Mouse (Mus musculus) liver, embryonic 13.5 days (tissue): Measurements from ENCODE around the gene Hif1an. TPM values are rescaled to one million over a fixed set of nuclear protein-coding genes. Genes with fewer than 3 reads are reported as not detected.

Experiments
- ATAC-seq: fragments of 200-750 bp; cut with Nextera tagmentation; 2 replicates; pipeline ENCODE4 v1.8.0; 2017; ENCODE audit warnings: low read depth, mild to moderate bottlenecking, moderate number of reproducible peaks, moderate library complexity
- DNase-seq: peaks from one replicate; pipeline ENCODE4 v3.0.0; 2022
- H3K27ac ChIP-seq: fragments of 300-500 bp; sonication (generic); 2 replicates; pipeline ENCODE4 v1.5.1; 2015; ENCODE audit warnings: moderate library complexity, mild to moderate bottlenecking, inconsistent platforms
- H3K27me3 ChIP-seq: fragments of 300-500 bp; sonication (generic); 2 replicates; pipeline ENCODE4 v1.6.1; 2015; ENCODE audit warnings: mild to moderate bottlenecking, inconsistent platforms
- H3K36me3 ChIP-seq: fragments of 300-500 bp; sonication (generic); 2 replicates; pipeline ENCODE4 v1.6.1; 2015; ENCODE audit warnings: mild to moderate bottlenecking, inconsistent platforms
- H3K4me1 ChIP-seq: fragments of 300-500 bp; sonication (generic); replicated peaks from 2 replicates; pipeline ENCODE4 v1.6.1; 2015; ENCODE audit warnings: inconsistent platforms
- H3K4me2 ChIP-seq: fragments of 300-500 bp; sonication (generic); 2 replicates; pipeline ENCODE4 v1.6.1; 2015; ENCODE audit warnings: inconsistent platforms, mild to moderate bottlenecking, moderate library complexity
- H3K4me3 ChIP-seq: fragments of 300-500 bp; sonication (generic); replicated peaks from 2 replicates; pipeline ENCODE4 v1.5.1; 2015; ENCODE audit warnings: mild to moderate bottlenecking, inconsistent platforms
- H3K9ac ChIP-seq: fragments of 300-500 bp; sonication (generic); 2 replicates; pipeline ENCODE4 v1.6.1; 2015; ENCODE audit warnings: mild to moderate bottlenecking, inconsistent platforms
- H3K9me3 ChIP-seq: fragments of 300-500 bp; sonication (generic); replicated peaks from 2 replicates; pipeline ENCODE4 v1.6.1; 2016; ENCODE audit warnings: inconsistent platforms
- WGBS: fragments of 180-500 bp; shearing (Covaris S2); methylation state at CpG from one replicate; pipeline ENCODE4 v1.1.7; 2015; ENCODE audit not compliant: insufficient replicate concordance; 5-methylcytosine and 5-hydroxymethylcytosine counted together
- polyA plus RNA-seq: library from polyadenylated mRNA; unstranded; fragments of >200 nt; fragmentation: Nextera tagmentation; extraction: Ambion mirVana; gene quantifications from 2 replicates; pipeline ENCODE4 v1.2.1, GENCODE M21; 2015

Hif1an gene
- polyA plus RNA-seq, 1 experiment from 2014 or later: 10.6 TPM

DNA sequence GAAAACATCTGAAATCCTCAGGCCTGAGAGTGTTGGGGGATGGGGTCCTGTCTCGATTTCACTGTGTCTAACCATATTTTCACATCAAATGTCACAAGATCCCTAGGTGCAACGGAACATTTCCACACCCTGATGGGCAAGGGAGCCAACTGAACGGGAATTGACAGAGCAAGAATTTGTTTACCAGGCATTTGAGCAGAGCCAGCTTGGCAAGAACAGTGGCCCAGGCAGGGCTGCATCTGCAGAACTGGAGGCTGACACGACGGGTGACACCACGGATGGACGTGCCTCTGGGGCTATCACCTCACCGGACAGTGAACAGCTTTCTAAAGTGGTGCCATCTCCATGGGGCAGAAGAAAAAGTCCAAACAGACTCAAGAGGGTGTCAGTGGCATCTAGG lies 25.2 kb upstream of the Hif1an start:
- 73% methylated on average over 8 of the region's 8 CpGs for WGBS
- Histone ChIP-seq H3K4me2 (no peak overlapping the region), H3K36me3 (no peaks in the 10 kb centered on the region), H3K27ac (no peak overlapping the region), H3K9ac (no peak overlapping the region), H3K4me3 (no peak overlapping the region), H3K9me3 (peaks cover 4% of the 10 kb centered on the region; the same call in 1 of the 2 replicates), H3K27me3 (no peaks in the 10 kb centered on the region), H3K4me1 (no peaks in the 10 kb centered on the region)
- DNase-seq (no peak), ATAC-seq (no peak)

DNA sequence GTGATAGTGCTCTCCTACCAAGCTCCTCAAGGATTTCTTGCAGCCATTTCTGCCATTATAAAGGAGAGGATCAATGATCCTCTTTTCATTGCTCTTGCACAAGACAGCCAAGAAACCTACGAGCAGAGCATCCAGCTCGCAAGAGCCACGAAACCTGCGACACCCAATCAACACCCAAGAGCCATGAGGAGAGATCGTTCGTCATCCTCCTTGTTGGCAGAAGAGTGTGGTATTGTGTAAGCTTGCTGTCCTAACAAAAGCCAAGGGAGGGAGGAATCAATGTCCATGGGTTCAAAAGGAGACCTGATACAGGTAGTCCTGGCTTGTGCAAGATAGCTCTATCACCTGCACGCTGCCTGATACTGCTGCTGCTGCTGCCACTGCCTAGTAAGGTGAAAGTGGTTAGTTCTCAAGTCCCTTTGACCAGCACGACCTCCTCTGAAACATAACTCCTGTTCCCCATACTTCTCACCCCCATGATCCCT lies 19.9 kb upstream of the Hif1an start:
- Histone ChIP-seq H3K9me3 (peaks cover 4% of the 10 kb centered on the region; the same call in 1 of the 2 replicates), H3K27ac (no peak overlapping the region), H3K27me3 (no peaks in the 10 kb centered on the region), H3K4me2 (no peak overlapping the region), H3K36me3 (0 out of 2 replicates have a peak, but pooled peaks cover under 1% of the 10 kb centered on the region), H3K4me3 (no peak overlapping the region), H3K4me1 (peaks cover 18% of the 10 kb centered on the region), H3K9ac (no peak overlapping the region)
- no peak for ATAC-seq
- DNase-seq: no peak
- WGBS: 79% methylated on average over 8 of the region's 8 CpGs

DNA sequence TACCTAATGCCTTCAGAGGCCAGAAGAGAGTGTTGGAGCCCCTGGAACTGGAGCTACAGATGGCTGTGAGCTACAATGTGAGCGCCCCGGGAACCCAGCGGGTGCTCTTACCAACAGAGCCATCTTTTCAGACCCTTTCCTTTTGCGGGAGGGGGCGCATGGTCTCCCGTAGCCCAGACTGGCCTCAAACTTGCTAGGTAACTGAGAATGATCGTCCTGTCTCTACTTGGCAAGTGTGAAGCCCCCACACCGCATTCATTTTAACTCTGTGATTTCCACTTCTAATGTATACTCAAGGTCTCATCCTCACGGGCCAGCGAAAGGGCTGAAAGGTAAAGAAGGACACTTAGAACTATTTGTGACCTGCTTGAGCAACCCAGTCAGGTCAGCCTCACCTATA lies 18.3 kb upstream of the Hif1an start:
- no peak for DNase-seq
- no peak overlapping the region for H3K9ac ChIP-seq
- WGBS: 66% methylated on average over 10 of the region's 10 CpGs
- H3K4me3 ChIP-seq: 0 out of 2 replicates have a peak overlapping the region, but pooled peaks have one; percentile 65
- H3K9me3 ChIP-seq: peaks cover 4% of the 10 kb centered on the region; the same call in 1 of the 2 replicates
- peak overlapping the region; percentile 88 for H3K4me2 ChIP-seq
- no peak for ATAC-seq
- no peak overlapping the region for H3K27ac ChIP-seq
- peaks cover 17% of the 10 kb centered on the region for H3K36me3 ChIP-seq
- peaks cover 18% of the 10 kb centered on the region for H3K4me1 ChIP-seq
- H3K27me3 ChIP-seq: no peaks in the 10 kb centered on the region

DNA sequence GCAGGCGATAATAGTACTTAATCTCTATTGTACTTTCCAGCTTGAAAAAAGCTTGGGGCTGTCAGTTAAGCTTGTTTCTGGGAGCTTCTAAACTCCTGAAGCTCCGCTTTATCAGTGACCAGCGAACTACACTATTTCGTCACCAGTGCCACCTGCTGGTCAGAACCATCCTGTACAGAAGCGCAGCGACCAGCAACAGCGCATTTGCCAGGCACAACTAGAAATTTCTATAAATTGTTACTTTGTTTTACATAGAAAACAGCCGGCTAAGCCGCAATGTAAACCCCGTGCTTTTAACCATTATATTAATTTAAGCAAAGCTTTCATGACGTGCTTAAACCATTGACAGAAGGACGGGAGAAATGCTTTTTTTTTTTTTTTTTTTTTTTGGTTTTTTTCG lies 17.9 kb upstream of the Hif1an start:
- H3K36me3 ChIP-seq: peaks cover 21% of the 10 kb centered on the region
- H3K4me3 ChIP-seq: peak overlapping the region; percentile 65
- DNase-seq: peak; percentile 61
- H3K4me1 ChIP-seq: peaks cover 18% of the 10 kb centered on the region
- H3K9me3 ChIP-seq: peaks cover 4% of the 10 kb centered on the region; the same call in 1 of the 2 replicates
- peak overlapping the region; percentile 88 for H3K4me2 ChIP-seq
- 1% methylated on average over 13 of the region's 13 CpGs for WGBS
- H3K27me3 ChIP-seq: no peaks in the 10 kb centered on the region
- no peak overlapping the region for H3K9ac ChIP-seq
- no peak overlapping the region for H3K27ac ChIP-seq
- ATAC-seq: 0 out of 2 replicates have a peak, but pooled peaks have one; percentile 53

GRCm38 (mm10) chr19:44545321-44546041 lies 17.2 kb upstream of the Hif1an start, which contains the start of gene Sec31b:
TSS of gene Sec31b (minus strand) at chr19:44545864.
- Histone ChIP-seq H3K36me3 (peaks cover 28% of the 10 kb centered on the region), H3K27me3 (no peaks in the 10 kb centered on the region), H3K4me1 (peaks cover 18% of the 10 kb centered on the region), H3K9me3 (peaks cover 4% of the 10 kb centered on the region; the same call in 1 of the 2 replicates), H3K27ac (no peak within 1 kb of the TSS), H3K4me3 (peak within 1 kb of the TSS; percentile 65), H3K4me2 (peak within 1 kb of the TSS; percentile 88), H3K9ac (peak within 1 kb of the TSS; percentile 69)
- DNase-seq (peak; percentile 28), ATAC-seq (peak; percentile 53)
- under 1% methylated on average over 47 of the region's 47 CpGs for WGBS

DNA sequence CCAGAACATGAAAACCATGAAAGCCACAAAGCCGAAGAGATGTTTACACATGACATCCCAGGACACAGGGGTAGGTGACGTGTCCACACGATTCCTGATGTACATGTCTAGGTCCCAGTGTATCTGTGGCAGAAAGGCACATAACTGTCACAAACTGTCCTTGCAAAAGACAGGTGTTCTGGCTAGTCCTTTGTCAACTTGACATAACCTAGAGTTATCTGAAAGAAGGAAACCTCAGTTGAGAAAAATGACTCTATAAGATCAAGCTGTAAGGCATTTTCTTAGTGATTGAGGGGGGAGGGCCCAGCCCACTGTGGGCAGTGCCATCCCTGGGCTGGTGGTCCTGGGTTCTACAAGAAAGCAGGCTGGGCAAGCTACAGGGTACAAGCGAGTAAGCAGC lies 9.9 kb upstream of the Hif1an start, which contains the start of gene Gm20538:
Gene Gm20538, minus strand, starts transcription at position 101 of the 400 bp plus-strand sequence.
- Histone ChIP-seq H3K4me2 (no peak within 1 kb of the TSS; the same call in 1 of the 2 replicates), H3K36me3 (peaks cover 56% of the 10 kb centered on the region), H3K4me1 (peaks cover 19% of the 10 kb centered on the region), H3K4me3 (no peak within 1 kb of the TSS), H3K27ac (no peak within 1 kb of the TSS), H3K9me3 (no peaks in the 10 kb centered on the region), H3K27me3 (peaks cover 2% of the 10 kb centered on the region), H3K9ac (no peak within 1 kb of the TSS)
- WGBS: 84% methylated on average over 4 of the region's 4 CpGs
- ATAC-seq (no peak), DNase-seq (no peak)

DNA sequence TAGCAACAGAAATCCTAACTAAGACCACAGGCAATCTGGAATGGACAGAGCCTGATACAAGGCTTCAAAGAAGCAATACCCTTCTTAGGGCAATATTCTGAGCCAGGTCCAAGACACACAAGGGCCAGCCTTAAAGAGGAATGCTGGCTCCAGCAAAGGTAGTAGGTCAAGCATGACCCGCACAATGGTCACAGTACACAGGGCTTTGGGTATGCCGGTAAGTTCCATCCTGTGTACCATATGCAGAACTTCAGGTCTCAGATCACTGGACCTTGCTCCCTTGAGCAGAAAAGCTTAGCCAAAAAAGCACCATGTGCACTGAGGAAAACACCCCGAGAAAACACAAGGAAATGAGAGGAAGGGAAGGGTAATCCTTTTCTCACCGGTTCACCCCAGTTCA lies 9.4 kb upstream of the Hif1an start:
- Histone ChIP-seq H3K4me2 (no peak overlapping the region; the same call in 1 of the 2 replicates), H3K9me3 (no peaks in the 10 kb centered on the region), H3K27ac (no peak overlapping the region), H3K27me3 (peaks cover 7% of the 10 kb centered on the region), H3K36me3 (peaks cover 51% of the 10 kb centered on the region), H3K9ac (no peak overlapping the region), H3K4me3 (no peak overlapping the region), H3K4me1 (peaks cover 19% of the 10 kb centered on the region)
- no peak for ATAC-seq
- WGBS: 82% methylated on average over 4 of the region's 4 CpGs
- DNase-seq: no peak

DNA sequence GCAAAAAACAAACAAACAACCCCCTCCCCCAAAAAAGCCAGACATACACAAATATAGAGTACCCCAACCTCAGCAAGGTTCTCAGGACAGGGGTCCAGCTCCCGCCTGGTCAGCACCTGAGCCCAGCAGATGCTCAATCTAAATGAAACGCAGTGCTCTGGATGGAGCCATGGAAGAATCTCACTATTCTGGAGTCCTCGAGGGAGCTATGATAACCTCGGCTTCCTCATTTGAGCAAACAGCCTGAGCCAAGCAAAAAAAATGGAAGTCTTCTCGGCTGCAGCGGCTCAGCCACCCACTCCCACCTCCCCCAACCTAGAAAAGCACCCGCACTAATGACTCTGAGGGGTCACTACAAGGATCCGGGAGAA lies 8.2 kb upstream of the Hif1an start:
- H3K27me3 ChIP-seq: peaks cover 10% of the 10 kb centered on the region
- peak overlapping the region; percentile 92 for H3K9ac ChIP-seq
- H3K36me3 ChIP-seq: peaks cover 39% of the 10 kb centered on the region
- no peak for ATAC-seq
- H3K27ac ChIP-seq: peak overlapping the region; percentile 70
- H3K9me3 ChIP-seq: no peaks in the 10 kb centered on the region
- H3K4me1 ChIP-seq: peaks cover 19% of the 10 kb centered on the region
- no peak for DNase-seq
- peak overlapping the region; percentile 80 for H3K4me2 ChIP-seq
- 1% methylated on average over 8 of the region's 8 CpGs for WGBS
- peak overlapping the region; percentile 91 for H3K4me3 ChIP-seq

DNA sequence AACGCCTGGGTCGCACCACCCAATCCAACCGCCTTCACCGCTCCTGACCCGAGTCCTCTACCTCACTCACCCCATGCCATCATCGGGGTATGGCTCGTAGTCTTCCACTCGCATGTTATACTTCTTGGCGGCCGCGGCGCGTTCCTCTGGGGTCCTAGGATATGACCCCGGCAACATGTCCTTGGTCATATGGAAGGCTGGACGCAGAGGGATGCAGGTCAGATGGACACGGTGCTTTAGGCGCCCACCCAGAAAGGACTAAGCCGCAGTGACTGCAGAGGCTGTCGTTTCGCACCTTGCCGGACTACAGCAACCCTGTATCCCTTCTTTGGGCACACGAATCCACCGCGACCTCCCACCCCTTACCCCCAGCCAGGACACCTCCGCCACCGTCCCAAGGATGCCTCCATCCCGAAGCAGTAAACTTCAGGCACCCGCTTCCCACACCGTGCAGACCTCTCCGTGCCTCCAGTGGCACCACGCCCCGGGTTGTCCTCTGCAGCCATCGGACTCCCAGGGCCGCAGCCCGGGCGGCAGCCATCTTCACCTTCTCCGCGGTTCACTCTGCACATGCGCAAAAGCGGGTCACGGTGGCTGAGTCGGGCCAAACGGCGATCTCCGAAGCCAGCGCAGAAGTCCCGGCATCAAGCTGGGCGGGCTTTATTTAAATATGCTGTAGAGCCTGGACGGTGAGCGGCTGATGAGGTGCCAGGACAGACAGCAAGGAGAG lies 7.6 kb upstream of the Hif1an start, which contains the start of gene Ndufb8:
Gene Ndufb8, minus strand, starts transcription at position 580 of the 730 bp plus-strand sequence.
- Histone ChIP-seq H3K36me3 (peaks cover 34% of the 10 kb centered on the region), H3K27ac (peak within 1 kb of the TSS; percentile 70), H3K9ac (peak within 1 kb of the TSS; percentile 92), H3K4me2 (peak within 1 kb of the TSS; percentile 80), H3K4me3 (peak within 1 kb of the TSS; percentile 91), H3K27me3 (peaks cover 10% of the 10 kb centered on the region), H3K9me3 (no peaks in the 10 kb centered on the region), H3K4me1 (peaks cover 19% of the 10 kb centered on the region)
- under 1% methylated on average over 50 of the region's 50 CpGs for WGBS
- DNase-seq (peak; percentile 92), ATAC-seq (peak; percentile 89)

DNA sequence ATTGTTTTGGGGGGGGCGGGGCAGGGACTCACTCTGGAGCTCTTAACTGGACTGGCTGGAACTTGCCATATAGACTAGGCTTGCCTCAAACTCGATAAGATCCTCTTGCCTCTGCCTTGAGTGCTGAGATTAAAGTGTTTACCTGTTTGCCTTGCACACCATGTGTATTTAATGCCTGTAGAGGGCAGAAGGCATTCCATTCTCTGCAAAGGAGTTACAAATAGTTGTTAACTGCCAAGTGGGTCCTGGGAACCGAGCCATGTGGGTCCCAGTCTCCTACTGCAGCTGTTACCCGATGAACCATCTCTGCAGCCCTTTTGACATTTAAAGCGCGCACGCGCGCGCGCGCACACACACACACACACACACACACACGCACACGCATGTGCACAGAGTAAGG lies 1.4 kb downstream of the Hif1an start:
- ATAC-seq: no peak
- 89% methylated on average over 14 of the region's 14 CpGs for WGBS

DNA sequence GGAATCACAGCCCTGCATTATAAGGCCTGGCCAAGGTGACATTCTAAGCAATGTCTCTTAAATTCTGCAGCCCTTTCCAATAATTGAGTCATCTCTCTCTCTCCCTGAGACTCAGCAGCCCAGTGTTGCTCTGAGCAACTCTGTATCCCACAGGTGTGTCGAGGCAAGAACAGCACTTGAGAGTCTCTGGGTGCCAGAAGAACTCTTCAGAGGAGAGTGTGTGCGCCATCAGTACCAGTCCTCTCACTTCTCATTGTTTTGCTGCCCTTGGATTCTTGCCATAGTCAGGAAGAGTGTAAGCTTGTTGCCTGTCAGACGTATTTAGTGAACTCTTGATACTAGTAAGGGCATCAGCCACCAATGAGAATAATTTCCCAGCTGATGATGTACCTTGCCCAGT lies 5.1 kb downstream of the Hif1an start:
- Histone ChIP-seq H3K9ac (no peak overlapping the region), H3K4me3 (no peak overlapping the region), H3K27ac (no peak overlapping the region), H3K9me3 (no peaks in the 10 kb centered on the region), H3K27me3 (no peaks in the 10 kb centered on the region), H3K4me1 (peaks cover 21% of the 10 kb centered on the region), H3K4me2 (no peak overlapping the region), H3K36me3 (peaks cover 88% of the 10 kb centered on the region)
- no peak for ATAC-seq
- WGBS: 78% methylated on average over 3 of the region's 3 CpGs
- no peak for DNase-seq

More for the DNA sequence above, 1.4 kb downstream of the Hif1an start:
- no peaks in the 10 kb centered on the region for H3K9me3 ChIP-seq
- H3K27me3 ChIP-seq: no peaks in the 10 kb centered on the region
- no peak overlapping the region for H3K9ac ChIP-seq
- H3K36me3 ChIP-seq: peaks cover 50% of the 10 kb centered on the region
- peak overlapping the region; percentile 84 for H3K4me2 ChIP-seq
- no peak for DNase-seq
- peaks cover 21% of the 10 kb centered on the region for H3K4me1 ChIP-seq
- H3K4me3 ChIP-seq: peak overlapping the region; percentile 78; the same call in 1 of the 2 replicates
- no peak overlapping the region for H3K27ac ChIP-seq
